Mouse (Mus musculus) urinary bladder, postnatal 36 days (tissue): ENCODE data around the gene Rps16.

Experiments used
- DNase-seq, 2 experiments: peaks; one replicate each; pipeline ENCODE4 v3.0.0; 2022; ENCODE audit warnings: low spot score in 2 of 2, mixed read lengths in 1 of 2

The Rps16 gene

DNA sequence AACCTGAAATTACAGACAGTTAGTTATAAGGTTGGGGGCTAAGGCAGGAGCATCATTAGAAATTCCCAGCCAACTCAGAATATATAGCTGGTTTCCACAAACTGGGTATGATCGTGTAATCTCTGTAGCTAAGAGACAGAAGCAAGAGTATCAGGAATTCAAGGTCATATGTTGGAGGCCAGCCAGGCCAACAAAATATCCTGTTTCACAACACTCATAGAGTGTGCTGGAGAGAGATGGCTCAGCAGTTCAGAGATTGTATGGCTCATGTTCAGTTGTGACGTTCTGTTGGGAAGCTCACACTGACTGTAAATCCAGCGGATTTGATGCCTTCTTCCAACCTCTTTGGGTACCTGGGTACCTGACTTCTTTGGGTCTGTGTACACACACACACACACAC lies 2.7 kb upstream of the Rps16 start:
- no peak for DNase-seq

DNA sequence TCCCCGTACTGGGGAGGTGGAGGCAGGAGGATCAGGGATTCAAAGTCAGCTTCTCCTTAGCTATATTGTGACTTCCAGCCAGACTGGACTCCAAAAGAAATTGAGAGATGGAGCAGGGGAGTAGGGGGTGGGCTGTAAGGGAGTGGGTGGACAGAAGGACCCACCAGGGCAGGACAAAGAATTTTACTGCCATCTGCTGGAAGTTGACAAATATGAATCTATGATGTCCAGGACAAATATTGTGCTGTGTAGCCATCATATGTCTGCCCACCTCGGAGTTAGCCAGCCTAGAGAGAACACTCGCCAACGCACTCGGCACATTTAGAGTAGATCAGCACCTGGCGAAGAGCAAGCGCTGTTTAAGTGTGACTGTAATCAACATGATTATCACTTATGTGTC lies 1.9 kb upstream of the Rps16 start:
- no peak for DNase-seq

DNA sequence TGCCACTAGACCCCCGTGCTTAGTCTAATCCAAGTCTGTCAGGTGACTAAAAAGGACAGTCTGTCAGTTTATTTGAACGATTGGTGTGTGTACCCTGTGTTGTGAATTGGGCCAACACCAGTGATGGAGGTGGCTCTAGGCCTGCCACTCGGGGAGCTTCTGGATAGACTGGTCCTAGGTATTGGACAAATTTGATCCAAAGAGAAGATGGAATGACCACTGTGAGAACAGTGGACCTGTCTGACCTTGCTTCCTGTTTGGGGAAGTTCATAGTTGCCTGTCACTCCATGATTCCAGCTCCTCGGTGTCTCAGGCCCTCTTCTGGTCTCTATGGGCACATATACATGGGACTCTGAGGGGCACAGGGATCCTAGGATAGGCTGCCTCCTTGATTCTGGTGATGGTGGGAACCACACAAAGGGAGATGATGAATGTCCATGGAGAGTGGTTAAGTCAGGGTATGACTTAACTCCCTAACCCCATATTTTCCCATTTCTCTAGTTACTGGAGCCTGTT lies 1.3 kb downstream of the Rps16 start:
- no peak for DNase-seq

DNA sequence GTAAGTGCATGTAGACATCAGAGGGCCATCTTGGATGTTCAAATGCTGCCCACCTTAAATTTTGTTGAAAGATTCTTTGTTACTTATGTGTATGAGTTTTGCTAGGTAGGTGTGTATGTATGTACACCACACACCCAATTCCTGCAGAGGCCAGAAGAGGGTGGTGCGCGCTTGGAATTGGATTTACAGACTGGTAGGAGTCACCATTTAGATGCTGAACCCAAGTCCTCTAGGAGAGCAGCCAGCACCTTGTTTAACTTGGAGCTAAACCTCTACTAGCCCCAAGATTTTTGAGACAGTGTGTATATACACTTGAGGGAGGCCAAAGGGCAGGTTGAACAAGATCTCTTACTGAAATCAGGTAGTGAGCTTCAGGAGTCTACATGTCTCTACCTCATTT lies 2.8 kb downstream of the Rps16 start:
- DNase-seq, result no peak

DNA sequence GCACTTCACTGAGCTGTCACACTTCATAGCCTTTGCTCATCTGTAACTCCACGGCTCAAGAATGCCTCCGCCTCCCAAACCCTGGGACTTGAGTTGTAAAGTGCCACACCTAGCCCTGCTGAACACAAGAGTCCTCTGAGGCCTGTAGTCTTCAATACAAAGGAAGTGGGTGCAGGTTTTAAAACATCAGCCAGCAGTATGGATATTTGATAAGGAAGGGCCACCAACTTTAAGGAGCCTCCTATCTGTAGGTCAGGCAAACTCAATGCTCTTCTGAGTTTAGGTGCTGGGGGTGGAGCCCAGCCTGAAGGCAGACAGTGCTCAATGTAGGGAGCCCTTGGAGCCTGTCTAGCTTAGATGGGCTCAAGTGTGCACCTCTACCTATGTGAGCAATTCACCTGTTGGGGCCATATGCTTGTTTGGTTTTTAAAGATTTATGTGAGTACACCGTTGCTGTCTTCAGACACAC lies 3.7 kb downstream of the Rps16 start:
- no peak for DNase-seq

DNA sequence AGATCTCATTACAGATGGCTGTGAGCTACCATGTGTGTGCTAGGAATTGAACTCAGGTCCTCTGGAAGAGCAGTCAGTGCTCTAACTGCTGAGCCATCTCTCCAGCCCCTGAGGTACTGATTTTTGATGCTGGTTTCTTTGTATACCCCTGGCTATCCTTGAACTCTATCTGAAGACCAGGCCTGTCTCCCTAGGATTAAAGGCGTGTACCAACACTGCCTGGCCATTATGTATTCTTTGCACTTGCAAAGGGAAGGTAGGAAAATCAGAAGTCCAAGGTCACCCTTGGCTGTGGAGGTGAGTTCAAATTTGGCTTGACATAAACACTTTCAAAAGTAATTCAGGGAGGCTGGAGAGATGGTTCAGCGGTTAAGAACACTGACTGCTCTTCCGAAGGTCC lies 4.1 kb downstream of the Rps16 start:
- no peak for DNase-seq

DNA sequence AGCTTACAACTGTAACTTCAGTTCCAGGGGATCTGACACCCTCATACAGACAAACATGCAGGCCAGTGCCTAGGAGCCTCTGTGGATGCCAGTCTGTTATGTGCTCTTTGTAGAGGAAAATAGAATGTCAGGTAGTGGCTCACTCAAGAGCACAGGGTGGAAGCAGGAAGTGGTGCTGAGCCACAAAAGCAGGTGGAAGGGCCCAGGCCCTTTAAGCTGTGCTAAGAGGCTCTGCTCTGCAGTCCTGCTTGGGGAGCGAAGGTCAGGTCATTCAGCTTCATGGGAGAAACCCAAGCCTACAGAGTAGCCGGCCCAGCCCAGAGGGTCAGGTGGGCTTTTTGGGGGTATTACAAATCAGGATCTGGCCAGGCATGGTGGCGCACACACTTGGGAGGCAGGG lies 4.8 kb downstream of the Rps16 start:
- no peak for DNase-seq

DNA sequence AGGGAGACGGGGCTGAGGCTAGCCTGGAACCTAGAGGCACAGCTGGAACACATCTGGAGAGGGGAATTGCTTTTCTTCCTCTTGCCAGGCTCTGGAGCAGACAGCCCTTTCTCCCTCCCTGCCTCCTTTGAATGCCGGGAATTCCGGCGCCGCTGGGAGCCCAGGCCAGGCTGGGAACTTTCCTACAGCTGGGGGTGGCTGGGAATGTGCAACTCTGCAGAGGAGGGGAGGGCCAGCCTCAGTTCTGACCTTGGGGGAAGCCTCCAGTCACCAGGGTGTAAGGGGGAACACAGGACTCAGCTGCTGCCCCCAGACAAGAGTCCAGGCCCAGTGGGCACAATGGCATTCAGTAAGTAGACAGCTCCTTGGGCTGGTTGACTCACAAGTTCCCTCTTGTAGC lies 6.5 kb downstream of the Rps16 start:
- DNase-seq, result no peak

DNA sequence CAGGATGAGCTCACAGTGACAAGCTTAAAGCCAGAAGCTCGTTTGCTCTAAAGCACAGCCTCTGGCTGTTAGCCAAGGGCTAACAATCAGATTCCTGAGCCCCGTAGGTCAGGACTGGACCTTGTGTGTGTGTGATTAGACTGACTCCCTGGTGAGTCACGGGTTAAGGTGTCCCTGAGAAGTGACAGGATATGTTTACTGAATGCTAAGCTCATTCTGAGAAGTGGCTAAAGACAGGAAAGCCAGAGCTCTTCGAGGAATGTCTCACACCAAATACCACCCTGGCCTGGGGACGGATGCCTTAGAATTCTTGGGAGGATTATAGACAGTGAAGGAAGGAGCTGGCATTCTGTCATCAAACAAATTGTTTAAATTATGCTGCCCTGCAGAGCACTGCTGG lies 7.5 kb downstream of the Rps16 start:
- no peak for DNase-seq

DNA sequence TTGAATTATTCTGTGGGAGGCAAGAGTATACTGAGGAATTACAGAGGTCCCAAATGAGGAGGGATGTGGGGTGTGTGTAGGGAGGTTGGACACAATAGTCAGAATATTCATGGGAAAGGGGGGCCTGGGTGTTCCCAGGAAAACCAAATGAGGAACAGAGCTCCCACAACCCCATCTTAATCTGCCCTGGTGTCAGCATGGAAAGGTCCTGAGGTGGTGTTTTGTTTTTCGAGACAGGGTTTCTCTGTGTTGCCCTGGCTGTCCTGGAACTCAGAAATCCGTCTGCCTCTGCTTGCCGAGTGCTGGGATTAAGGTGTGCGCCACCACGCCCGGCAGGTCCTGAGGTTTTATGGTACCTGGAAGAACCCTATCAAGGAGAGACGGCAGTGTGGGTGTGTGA lies 8.0 kb downstream of the Rps16 start:
- no peak for DNase-seq

DNA sequence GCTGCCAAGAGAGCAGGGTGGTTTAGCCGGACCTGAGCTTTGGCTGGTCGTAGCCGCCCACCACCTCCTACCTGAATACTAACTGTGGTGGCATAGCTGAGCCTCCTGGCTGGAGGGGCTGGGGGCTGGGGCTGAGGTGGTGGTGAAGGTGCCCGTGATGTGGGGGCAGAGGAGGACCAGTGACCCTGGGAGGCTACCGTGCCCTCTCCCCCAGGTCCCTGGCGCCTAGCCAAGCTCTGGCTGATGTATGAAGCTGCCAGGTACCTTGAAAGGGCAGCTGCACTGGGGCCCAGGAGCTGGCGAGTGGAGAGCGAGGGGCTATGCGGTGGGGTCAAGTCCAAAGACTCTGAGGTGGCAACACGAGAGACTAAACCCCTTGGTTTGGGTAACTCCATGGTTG lies 9.4 kb downstream of the Rps16 start:
- no peak for DNase-seq

DNA sequence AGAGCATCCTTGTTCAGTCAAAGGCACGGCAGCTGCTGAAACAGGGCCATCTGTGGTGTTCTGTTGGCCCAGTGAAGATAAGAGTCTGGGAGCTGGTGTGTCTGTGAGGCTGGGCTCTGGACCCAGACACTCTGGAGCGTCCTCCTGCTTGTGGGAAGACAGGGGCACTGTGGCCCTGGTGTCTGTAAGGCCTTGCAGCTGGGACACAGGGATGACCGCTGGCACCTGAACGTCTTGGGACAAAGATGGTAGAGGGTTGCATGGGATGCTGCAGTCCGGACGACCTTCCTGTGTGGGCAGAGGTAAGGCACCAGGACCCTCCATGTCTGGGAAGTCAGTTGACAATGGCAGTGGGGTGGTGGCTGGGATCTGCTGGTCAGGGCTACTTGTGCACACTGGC lies 9.8 kb downstream of the Rps16 start:
- no peak for DNase-seq

DNA sequence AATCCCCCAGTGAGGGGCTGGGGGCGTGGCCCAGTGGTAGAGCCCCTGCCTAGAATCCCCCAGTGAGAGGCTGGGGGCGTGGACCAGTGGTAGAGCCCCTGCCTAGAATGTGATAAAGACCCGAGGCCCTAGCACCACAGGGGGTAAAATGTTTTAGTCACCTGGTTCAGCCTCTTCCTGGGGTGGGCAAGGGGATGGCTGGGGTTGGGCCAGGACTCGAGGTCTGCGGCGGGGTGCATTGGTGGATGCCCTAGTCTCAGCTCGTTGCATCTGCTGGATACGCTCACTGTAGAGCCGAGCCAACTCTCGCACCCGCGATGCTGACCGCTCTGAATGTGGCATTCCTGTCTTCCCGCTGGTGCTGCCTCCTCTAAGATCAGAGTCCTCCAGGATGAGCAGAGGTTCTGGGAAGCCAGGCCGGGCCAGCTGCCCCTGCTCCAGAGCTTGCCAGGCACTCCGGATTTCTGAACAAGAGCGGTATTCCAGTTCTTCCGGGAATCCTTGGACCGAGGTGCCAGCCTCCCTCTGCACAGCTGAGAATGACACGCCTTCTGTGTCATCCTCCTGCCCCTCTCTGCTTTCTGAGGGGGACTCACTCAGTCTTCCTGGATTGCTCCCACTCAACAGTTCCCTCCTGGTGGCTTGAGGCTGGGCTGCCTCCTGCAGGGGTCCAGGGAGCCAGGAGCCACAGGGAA lies 11.3 kb downstream of the Rps16 start:
- DNase-seq, result no peak

DNA sequence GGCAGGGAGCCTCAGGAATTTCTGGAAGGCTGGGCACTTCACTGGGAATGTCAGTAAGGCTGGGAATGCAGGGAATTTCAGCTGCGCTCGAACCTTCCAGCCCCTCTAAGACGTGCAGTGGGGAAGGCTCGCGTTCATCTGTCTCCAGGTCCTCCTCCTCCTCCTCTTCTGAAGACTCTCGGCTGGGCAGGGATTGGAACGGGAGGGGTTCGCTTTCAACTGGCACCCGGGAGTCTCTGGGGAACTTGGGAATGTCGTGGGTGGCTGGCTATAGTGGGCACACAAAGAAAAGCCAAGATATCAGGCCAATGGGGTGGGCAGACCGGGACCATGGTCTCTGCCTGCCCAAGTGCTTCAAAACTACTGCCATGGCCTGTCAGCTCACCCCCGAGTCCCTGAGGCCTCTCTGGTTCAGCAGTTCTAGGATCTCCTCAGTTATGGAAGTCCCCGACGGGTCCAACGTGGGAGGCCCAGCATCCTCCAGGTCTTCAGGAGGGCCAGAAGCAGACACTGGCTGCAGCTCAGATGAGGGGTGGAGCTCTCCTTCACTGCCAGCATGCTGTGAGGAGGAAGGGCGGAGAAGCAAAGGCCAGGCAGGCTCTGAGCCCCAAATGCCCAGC lies 12.1 kb downstream of the Rps16 start:
- DNase-seq, result no peak

DNA sequence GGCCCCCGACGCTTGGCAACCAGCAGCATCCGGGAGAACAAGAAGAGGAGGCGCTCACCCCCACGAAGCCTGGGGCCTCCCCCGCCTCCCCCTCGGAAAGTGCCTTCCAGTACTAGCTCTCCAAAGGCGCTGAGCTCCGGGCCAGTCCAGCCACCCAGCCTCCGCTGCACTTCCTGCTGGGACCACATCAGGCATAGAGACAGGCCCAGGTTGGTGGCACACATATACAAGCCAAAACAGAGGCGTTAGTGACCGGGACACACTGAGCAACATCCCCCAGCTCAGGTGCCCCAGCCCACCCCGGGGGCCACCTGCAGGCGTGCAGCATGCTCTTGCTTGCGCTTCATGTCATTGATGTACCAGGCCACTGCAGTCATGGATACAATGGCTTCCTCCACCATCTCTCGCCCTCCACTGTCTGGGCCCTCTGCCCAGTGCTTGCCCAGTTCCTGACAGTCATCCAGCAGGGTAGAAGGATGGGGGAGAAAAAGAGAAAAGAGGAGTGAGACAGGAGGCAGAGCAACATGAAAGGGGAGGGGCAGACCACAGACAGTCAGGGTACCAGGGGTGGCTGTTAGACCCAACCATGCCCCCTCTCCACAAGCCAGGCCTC lies 17.3 kb downstream of the Rps16 start:
- no peak for DNase-seq

DNA sequence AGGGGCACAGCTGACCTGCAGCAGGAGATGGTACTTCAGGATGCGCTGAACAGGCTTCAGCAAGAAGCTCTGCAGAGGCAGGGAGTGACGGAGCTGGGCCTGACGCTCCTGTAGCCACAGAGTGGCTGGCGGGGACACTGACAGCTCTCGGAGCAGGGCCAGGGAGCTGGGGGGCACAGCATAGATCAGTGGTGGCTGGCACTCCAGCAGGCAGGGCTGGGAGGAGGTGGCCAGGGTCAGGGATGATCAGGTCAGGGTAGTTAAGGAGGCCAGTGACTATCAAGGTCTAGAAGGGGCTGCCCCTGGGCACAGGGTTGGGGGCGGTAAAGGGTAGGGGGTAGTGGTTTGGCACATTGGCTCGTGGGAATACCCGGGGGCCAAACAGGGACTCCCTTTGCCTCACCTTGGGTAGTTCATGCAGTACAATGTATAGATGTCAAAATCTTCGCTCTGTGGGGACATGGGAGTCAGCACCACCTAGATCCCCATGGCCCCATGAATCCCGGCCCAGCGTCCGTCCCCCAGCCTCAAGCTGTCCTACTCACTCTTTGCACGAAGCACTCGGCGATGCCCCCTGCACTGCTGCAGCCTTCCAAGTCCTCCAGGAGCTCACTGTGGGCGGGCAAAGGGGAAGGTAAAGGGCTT lies 17.9 kb downstream of the Rps16 start:
- no peak for DNase-seq

DNA sequence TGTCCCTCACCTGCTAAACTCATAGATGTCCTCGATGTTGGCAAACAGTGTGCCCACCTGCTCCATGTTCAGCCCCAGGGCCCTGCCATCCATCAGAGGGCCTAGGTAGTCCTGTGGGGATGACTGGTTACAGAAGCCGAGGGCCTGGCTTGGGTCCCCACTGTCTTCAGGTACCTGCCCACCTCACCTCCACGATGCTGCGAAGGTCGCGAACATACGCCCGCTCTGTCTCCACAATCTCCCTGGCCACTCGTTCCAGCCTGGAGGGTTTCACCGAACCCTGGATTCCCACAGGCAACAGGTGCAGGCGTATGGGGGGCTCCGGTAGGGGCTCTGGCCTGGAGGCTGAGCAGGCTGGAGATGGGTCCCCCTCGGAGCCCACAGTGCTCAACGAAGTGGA lies 19.6 kb downstream of the Rps16 start:
- DNase-seq, result no peak

DNA sequence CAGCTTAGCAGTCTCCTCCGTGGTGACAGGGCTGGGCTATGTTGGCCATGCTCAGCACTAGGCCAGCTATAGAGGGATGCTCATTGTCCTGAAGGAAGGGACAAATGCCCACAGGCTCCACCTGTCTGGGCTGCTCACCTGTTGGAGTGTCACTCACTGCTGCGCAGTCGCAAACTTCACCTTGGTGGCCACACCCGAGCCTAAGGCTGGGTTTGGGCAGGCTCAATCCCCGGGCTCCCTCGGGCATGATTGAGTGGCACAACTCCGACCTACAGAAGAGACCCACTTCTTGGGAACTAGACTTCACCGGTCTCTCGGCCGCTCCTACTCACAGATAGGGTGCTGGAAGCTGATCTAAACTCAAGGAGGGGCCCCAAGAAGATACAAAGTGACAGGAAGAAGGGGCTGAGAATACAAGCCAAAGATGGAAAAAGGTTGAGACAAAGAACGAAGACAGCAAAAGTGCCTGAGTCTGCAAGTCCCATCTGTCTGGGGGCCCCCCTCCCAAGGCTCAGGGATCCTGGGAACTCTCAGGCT lies 20.6 kb downstream of the Rps16 start:
- peak; percentile 45 to 70 for DNase-seq

DNA sequence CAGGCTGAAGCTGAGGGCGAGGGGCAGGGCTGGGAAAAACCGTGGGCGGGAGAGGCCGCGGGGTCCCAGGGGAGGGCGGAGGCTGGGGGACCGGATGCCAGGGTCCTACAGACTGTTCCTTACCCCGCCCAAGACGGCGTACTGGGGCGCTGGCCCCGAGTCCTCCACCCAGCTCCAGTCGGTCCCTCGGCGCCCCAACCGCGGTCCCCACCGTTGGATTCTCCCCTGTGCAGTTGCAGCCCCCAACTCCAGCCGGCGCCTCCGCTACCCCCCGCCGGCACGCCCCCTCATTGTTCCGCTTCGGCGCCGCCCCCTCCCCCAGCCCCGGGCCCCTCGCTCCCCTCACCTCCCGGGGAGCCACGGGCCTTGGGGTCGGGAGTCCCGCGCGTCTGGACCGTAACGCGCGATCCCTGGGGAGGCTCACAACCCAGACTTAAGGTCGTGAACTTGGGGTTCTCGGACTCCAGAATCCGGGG lies 21.1 kb downstream of the Rps16 start:
- peak in 1 of 2 experiments; percentile 55 for DNase-seq

DNA sequence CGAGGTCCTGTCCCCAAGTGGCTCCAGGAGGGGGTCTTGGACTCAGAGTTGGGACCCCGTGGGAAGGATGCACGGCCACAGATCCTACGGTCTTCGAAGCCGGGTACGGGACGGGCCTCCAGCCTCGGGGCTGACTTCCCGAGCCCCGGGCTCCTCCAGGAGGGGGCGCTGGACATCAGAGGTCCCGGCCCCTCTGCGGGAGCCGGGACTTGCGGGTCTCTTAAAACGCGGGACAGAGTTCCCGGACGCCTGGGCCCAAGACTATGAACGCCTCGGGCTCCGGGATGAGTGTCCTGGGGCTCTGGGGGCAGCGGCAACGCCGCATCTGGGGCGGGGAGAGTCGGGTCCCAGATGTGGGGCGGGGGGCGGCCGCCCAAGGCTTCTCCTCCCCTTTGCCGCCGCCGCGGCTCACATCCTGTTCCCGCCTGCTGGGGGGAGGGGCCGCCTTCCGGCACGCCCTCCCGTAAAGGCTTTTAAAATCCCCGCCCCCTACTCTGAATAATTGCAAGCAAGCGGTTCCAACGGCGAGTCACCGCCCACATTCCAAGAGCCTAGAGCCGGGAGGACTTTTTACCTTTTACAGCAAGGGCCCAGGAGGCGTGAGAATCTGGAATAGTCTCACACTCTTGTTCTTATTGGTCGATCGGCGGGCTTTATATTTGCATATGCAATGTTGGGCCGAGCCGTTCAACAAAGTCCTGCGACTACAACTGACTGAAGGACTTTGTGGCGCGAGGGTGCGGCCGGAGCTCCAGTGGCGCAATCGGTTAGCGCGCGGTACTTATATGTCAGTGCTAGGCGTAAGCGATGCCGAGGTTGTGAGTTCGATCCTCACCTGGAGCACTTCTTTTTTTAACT lies 22.0 kb downstream of the Rps16 start, which contains the start of gene Plekhg2:
Gene Plekhg2 (minus strand): TSS at position 349 of the 858 bp plus-strand sequence.
- DNase-seq, result peak; percentile 98 to 99

DNA sequence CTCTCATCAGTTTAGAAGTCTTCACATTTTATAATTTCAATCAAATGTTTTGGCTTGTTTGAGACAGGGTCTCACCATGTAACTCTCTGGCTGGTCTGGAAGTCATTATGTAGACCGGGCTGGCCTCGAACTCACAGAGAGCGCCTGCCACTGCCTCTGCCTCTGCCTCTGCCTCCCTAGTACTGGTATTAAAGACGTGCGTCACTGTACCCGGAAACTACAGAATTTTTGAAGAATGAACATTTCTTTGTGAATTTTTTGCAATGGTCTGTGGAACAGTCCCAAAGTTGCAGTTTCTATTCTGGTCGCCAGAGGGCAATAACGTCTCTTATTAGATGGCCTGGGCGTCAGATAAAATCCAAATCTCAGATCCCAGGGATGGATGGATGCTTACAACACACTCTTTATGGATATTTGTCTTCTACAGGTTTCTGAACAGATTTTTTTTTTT lies 22.7 kb downstream of the Rps16 start:
- peak; percentile 68 to 76 for DNase-seq
